Mouse (Mus musculus) embryonic fibroblast, embryonic 13.5 days (primary cell): ENCODE results near the gene Hipk1.

Experiments used
- CTCF ChIP-seq: IDR thresholded peaks from 2 replicates; pipeline ENCODE4 v1.5.1; 2011; ENCODE audit warnings: mild to moderate bottlenecking, control low read depth, low read length, moderate library complexity, borderline replicate concordance; ENCODE audit not compliant: insufficient read depth
- POLR2A ChIP-seq: IDR thresholded peaks from 2 replicates; pipeline ENCODE4 v1.6.1; 2011; ENCODE audit warnings: low read depth, mild to moderate bottlenecking, control low read depth, low read length, moderate library complexity

DNA sequence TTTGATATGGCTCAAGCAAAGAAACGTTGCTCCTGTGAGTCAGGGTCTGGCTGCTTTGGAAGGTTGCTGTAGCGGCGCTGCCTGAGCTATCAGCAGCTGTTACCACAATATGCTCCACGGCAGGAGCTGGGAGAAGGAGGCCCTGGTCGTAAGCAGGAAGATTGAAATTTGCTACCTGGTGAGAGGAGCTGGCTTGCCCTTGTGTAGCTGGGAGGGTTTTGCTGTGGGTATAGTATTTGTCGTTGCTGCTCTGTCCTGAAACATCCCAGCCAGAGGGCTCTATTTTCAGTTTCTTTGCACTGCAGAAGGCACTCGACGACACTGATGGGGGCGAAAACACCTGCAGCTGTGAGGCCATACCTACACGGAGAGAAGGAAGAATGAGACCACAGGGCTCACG is 13.4 kb downstream of the Hipk1 start:
- TF ChIP-seq CTCF (no peak), POLR2A (no peak)
